Mouse (Mus musculus): ENCODE data around the gene Lpp.

Gene Lpp

DNA sequence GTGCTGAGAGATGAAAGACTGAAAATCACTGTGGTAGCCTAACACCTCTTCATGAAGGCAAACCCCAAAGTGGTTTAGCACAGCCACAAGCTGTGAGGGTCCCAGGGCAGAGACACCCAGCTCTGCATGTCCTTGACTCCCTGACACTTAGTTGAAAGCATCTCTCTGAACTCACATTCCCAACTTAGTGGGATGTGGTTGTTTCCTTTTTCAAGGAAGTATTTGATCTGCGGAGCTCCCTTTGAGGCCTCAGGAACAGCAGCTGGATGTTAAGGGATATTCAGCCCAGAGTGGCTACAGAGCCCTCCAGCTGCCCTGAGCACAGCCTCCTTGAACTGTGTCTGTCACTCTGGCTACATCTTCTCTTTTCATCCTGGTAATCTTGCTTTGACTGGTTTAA lies 48.0 kb downstream of the Lpp start:
- no peak for DNase-seq

DNA sequence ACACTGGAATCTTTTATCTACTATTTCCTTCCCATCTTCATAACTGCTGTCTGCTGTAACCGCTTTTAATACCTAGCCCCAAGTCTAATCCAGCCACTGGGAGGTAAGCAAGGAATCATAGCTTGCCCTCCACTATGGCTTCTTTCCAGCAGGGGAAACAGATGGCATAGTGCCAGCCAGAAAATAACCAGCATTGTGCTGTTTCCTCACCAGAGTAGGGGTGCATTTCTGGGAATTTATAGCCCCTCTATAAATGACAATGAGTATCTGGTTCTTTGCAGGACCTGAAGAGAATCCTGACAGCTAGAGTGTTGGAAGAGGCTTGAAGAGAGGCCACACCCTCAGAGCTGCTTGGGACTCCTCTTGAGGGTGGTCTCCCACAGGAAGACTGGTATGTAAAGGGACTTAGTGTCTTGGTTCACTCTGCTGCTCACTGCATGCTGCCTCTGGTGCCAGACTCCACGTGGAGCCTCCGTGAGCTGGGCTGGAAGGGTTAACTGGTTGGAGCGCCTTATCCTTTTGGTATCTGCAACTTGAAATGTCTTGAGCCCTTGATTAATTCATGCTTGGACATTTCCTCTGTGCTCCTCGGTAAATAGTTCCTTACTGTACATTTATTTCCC lies 49.3 kb downstream of the Lpp start:
- no peak for DNase-seq

DNA sequence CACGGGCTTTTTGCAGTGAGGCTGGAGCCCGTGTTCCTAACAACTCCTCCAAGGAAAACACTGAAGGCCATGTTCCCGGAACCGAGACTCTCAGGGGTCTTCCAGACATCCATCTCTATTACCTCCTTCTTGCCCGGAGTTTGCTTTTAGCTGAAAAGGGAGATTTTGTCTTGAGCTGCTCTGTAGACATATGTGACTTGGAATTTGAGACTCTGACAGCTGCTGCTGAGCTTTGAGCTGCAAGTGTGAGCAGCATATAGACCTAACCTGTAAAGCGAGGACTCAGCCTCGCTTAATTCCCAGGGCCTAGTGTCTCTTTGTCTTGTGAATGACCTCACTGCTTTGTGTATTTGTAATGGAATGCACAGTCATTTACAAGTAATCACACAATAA lies 49.8 kb downstream of the Lpp start:
- no peak for DNase-seq

- DNase-seq = no peak
Measured at GRCm38 (mm10) chr16:24443555-24443954, 50.2 kb downstream of the Lpp start.

GRCm38 (mm10) chr16:24444818-24445217 lies 51.5 kb downstream of the Lpp start:
- DNase-seq = no peak

GRCm38 (mm10) chr16:24445473-24445872 lies 52.2 kb downstream of the Lpp start:
- no peak for DNase-seq

GRCm38 (mm10) chr16:24446449-24446848 lies 53.1 kb downstream of the Lpp start:
- no peak for DNase-seq

GRCm38 (mm10) chr16:24447666-24448492 lies 54.6 kb downstream of the Lpp start:
- DNase-seq = no peak

- DNase-seq = no peak
Measured at GRCm38 (mm10) chr16:24448493-24448845, 55.2 kb downstream of the Lpp start.

- no peak for DNase-seq
Measured at GRCm38 (mm10) chr16:24449806-24450205, 56.5 kb downstream of the Lpp start.

DNA sequence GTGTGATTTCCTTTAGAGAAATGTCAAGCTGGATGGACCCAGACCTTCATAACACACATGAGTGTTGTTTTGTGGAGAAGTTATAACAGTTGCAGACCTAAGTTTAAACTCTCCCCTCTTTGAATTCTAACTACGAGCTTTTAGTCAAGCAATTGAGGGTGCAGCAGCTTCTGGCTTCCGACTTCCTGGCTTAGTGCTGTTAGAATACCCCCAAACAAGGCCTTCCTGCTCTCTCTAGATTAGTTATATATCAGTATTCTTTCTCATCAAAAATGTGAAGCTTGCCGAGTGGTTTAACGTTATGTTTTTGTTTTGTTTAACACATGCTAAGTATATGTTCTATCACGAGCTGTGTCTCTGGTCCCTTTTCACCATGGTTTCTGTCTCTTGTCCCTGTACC lies 56.9 kb downstream of the Lpp start:
- DNase-seq = no peak

GRCm38 (mm10) chr16:24451123-24451522 lies 57.8 kb downstream of the Lpp start:
- no peak for DNase-seq

DNA sequence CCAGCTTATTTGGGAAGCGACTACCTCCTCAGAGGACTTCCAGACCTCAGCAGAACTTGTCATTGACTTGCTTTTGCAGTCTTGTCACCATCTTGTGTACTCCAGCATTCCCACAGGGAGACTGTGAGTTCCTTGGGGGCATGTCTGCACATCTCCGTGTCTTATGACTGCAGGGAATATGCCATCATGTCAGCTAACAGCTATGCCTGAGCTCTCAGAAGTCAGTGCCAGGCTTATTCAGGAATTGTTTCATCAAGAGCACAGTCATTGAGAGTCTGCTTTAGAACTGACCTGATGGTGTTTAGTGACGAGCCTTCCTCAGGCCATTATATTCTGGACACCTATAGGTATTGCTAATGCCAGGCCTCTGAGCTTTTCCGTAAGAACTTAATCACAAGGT lies 60.2 kb downstream of the Lpp start:
- no peak for DNase-seq

- DNase-seq = no peak
Measured at GRCm38 (mm10) chr16:24454493-24454892, 61.2 kb downstream of the Lpp start.

- no peak for DNase-seq
Measured at GRCm38 (mm10) chr16:24455361-24455855, 62.1 kb downstream of the Lpp start.

DNA sequence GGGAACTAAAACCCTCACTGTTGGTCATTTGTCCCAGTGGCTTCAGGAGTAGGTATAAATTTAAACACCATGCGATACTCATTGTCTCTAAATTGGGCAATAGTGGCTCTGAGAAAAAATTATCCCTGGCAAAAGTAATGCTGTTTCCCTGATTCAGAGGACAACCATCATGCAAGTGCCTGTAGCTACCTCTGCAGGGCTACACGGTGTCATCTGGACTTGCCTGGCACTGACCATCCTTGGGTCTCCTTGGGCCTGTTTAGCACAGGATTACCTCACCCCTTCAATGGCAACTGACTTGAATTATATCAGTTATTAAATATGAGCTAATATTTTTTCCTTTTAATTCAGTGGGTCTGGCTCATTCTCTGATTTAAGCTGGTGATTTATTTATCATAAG lies 70.5 kb downstream of the Lpp start:
- DNase-seq = no peak

DNA sequence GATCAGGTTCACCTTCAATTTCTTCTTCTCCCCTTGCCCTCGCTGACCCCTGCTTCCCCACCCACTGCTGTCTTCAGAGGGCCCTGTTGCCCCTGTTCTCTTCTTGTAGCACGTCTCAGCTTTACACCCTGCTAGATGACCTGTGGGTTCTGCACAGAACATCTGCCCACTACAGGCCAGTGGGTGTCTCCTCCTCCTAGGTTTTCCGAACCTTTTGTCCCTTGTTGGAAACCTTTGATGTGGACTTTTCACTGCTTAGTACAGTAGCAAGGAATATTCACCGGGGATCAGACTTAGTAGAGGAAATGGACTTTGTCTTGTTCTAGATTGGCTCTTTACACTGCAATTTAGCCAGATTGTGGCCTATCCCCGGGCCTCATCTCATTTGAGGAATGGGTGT lies 71.1 kb downstream of the Lpp start:
- DNase-seq = no peak

- no peak for DNase-seq
Measured at GRCm38 (mm10) chr16:24465633-24466032, 72.3 kb downstream of the Lpp start.

- no peak for DNase-seq
Measured at GRCm38 (mm10) chr16:24467544-24468290, 74.4 kb downstream of the Lpp start.

- no peak for DNase-seq
Measured at GRCm38 (mm10) chr16:24469313-24469712, 76.0 kb downstream of the Lpp start.

- no peak for DNase-seq
Measured at GRCm38 (mm10) chr16:24470601-24471000, 77.3 kb downstream of the Lpp start.

DNA sequence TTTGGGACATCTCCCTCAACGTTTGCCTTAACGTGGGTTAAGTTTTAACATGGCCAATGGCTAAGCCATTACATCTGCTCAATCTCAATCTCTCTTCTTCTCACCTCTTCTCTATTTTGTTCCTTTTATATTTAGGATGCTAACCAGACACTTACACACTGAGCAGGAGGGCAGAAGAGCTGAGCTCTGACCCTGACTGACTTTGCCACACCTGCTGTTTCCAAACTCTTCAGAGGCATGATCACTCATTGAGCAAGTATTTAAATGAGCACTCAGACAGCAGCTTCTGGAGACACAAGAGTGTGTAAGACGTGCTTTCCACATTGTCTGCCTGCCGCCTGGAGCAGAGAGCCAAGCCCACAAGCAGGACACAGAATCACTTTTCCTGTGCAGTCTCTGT lies 77.7 kb downstream of the Lpp start:
- no peak for DNase-seq

DNA sequence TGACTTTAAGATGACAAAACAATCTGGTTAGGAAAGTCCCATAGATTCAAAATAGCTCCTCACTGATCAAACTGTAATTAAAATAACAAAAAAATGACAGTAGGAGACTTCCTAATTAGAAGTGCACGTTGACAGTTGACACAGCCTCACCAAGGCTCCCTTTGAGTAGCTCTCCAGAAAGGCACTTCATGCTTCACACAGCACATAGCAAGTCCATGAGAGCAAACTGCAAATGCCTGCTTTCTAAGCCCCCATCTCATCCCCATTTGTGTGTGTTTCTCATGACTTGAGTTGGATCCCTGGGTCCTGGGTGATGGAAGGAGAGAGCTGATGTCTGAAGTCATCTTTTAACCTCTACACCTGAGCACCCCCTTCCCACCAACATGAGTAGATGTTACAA lies 78.5 kb downstream of the Lpp start:
- DNase-seq = no peak

- no peak for DNase-seq
Measured at GRCm38 (mm10) chr16:24473966-24474365, 80.7 kb downstream of the Lpp start.

Measured in right cerebral cortex, postnatal 25 days (tissue).